Mouse (Mus musculus) G1E (cell line): ENCODE data around the gene Gm10271. TPM values are rescaled to one million over a fixed set of nuclear protein-coding genes. Genes with fewer than 3 reads are reported as not detected.

Experiments used
- ATAC-seq: 2 replicates; pipeline ENCODE4 v1.8.0; 2016; ENCODE audit warnings: mild to moderate bottlenecking; ENCODE audit not compliant: insufficient number of reproducible peaks, poor library complexity, low FRiP score, severe bottlenecking; ENCODE audit errors: extremely low read depth
- DNase-seq: peaks from one replicate; pipeline ENCODE4 v3.0.0; 2012; ENCODE audit warnings: low spot score
- H3K27me3 ChIP-seq: 2 replicates; pipeline ENCODE4 v1.6.1; 2012; ENCODE audit warnings: mild to moderate bottlenecking, low read length, inconsistent platforms; ENCODE audit not compliant: insufficient read depth
- H3K36me3 ChIP-seq: replicated peaks from 2 replicates; pipeline ENCODE3; 2012; ENCODE audit warnings: mild to moderate bottlenecking, inconsistent platforms
- H3K4me1 ChIP-seq: 2 replicates; pipeline ENCODE4 v1.6.1; 2012; ENCODE audit warnings: low read depth, low read length, inconsistent platforms, mixed read lengths; ENCODE audit not compliant: insufficient read depth
- H3K4me3 ChIP-seq: 2 replicates; pipeline ENCODE4 v1.5.1; 2012; ENCODE audit warnings: low read depth, mild to moderate bottlenecking, inconsistent platforms, low read length, moderate library complexity, mixed read lengths
- H3K9me3 ChIP-seq: replicated peaks from 2 replicates; pipeline ENCODE4 v1.6.1; 2012; ENCODE audit warnings: inconsistent platforms
- CTCF ChIP-seq: IDR thresholded peaks from 2 replicates; pipeline ENCODE4 v1.5.1; 2012; ENCODE audit warnings: low read depth, low read length, inconsistent platforms, mixed read lengths
- GATA1 ChIP-seq: IDR thresholded peaks from 2 replicates; pipeline ENCODE4 v1.6.1; 2012; ENCODE audit warnings: borderline replicate concordance, low read length, inconsistent platforms, mixed read lengths
- GATA2 ChIP-seq: IDR thresholded peaks from 2 replicates; pipeline ENCODE4 v1.6.1; 2012; ENCODE audit warnings: low read depth, low read length, inconsistent platforms, borderline replicate concordance
- POLR2AphosphoS5 ChIP-seq: IDR thresholded peaks from 2 replicates; pipeline ENCODE4 v1.6.1; 2012; ENCODE audit warnings: low read depth, low read length, inconsistent platforms; ENCODE audit not compliant: insufficient replicate concordance
- TAL1 ChIP-seq: conservative IDR thresholded peaks from 2 replicates; pipeline ENCODE4 v1.6.1; 2012; ENCODE audit warnings: low read depth, low read length, inconsistent platforms, mixed read lengths
- polyA plus RNA-seq: library from polyadenylated mRNA; stranded (reverse); fragments of >175 nt; gene quantifications from 2 replicates; pipeline ENCODE4 v1.2.3, GENCODE M21; 2012
- total RNA-seq, 2 experiments: library from RNA; stranded (forward) in 1 of 2; stranded (reverse) in 1 of 2; fragments of 200-1000 nt in 1 of 2; fragments of >200 nt in 1 of 2; fragmentation: Nextera tagmentation in 1 of 2; gene quantifications; 2 replicates each; pipeline ENCODE4 v1.2.3; 2014 to 2017

The Gm10271 gene
- total and polyA plus RNA-seq, 3 experiments: not detected

DNA sequence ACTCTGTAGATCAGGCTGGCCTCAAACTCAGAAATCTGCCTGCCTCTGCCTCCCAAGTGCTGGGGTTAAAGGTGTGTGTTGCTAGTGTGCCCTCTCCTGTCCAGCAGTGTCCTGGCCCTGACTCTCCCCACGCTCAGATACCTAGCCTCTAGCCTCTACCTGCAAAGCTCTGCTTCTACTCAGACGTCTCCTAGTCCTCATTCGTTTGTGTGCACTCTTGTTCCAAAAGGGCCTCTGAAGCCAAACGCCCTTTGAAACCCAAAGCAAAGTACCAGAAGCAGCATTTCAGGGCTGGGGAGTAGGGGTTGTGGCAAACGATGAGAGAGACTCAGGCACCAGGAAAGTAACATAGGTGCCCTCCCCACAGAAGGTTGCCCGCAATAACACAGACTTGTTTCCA lies 37.3 kb upstream of the Gm10271 start:
- TF ChIP-seq CTCF (no peak), POLR2AphosphoS5 (no peak), GATA1 (no peak), GATA2 (no peak), TAL1 (no peak)
- ATAC-seq (no peak), DNase-seq (no peak)
- no peaks in the 10 kb centered on the region for H3K27me3 ChIP-seq
- no peaks in the 10 kb centered on the region for H3K9me3 ChIP-seq
- H3K36me3 ChIP-seq: no peaks in the 10 kb centered on the region
- no peaks in the 10 kb centered on the region for H3K4me1 ChIP-seq
- H3K4me3 ChIP-seq: no peak overlapping the region

DNA sequence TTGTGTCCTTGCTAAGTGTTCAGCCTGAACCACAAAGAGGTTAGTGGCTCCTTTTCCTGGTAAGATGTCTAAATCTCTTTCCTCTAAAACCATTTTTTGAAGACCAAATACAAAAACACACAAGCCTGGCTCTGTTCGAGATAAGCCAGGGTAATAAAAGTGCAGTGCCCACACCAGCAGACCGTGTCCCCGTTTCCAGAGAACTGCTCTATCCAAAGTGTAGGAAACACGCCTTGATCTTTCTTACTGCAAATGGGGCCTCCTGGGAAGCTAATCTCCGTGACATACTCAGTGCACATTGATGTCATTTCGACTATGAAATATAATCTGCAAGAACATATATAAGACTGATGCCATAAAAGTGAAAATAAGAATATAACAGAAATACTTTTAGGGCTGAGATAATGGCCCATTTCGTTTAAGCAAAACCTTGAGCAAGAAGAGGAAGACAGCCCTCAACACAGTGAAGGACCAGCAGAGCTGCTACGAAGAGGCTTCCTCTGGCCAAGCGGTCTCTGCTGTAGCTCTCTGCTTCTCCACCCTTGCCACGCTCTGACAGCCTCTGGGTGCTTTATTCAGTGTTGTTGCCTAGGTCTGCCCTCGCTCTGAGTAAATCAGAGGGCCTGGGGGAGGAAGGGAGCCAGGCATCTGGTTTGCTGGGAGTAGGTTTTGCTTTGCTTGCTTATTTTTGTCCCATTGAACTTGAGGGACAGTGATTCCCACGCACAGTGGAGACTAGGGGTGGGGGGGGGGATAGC lies 33.5 kb upstream of the Gm10271 start:
- no peaks in the 10 kb centered on the region for H3K9me3 ChIP-seq
- DNase-seq (no peak), ATAC-seq (no peak)
- no peak overlapping the region for H3K4me3 ChIP-seq
- H3K4me1 ChIP-seq: no peaks in the 10 kb centered on the region
- no peaks in the 10 kb centered on the region for H3K36me3 ChIP-seq
- no peak for TF ChIP-seq POLR2AphosphoS5
- no peak for TF ChIP-seq TAL1
- no peak for TF ChIP-seq GATA1
- no peak for TF ChIP-seq GATA2
- no peak for TF ChIP-seq CTCF
- peaks cover 6% of the 10 kb centered on the region for H3K27me3 ChIP-seq

DNA sequence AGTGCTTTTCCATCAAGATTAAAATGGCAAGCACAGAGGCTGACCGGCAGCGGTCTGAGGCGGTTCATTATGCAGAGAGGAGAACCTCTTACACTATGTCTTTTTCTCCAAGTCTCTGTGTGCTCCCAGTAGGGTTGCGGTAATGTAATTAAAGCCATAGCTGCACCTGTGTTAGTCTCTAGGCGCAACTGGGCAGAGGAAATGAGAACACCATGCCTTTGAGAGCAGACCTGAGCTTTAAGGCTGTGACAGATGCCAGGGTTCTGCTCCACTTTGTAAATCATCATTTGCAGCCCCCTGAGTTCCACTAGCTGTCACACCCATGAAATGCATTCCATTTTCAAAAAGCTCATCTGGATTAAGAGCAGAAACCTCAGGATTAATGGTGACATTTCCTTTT lies 32.3 kb upstream of the Gm10271 start:
- no peak overlapping the region for H3K4me3 ChIP-seq
- TF ChIP-seq POLR2AphosphoS5 (no peak), TAL1 (no peak)
- no peaks in the 10 kb centered on the region for H3K36me3 ChIP-seq
- peaks cover 6% of the 10 kb centered on the region for H3K27me3 ChIP-seq
- H3K9me3 ChIP-seq: no peaks in the 10 kb centered on the region
- no peak for ATAC-seq
- DNase-seq: no peak
- no peaks in the 10 kb centered on the region for H3K4me1 ChIP-seq

DNA sequence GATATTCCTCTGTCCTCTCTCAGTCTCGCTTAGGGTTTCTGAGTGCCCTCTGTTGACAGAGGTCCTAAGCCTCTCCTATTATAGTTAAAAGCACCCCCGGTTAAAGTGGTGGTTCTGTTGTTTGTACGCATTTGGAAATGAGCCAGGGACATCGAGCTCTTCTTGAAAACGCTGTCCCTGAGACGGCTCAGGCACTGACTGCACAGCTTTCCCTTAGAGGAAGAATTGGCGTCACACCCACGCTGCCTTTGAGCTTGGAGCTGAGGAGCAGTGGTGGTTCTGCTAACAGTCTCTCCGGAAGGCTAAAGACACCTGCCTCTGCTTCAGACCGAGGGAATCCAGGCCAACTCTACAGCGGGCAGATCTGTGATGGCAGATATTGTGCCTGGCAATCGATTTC lies 28.6 kb upstream of the Gm10271 start:
- Histone ChIP-seq H3K36me3 (no peaks in the 10 kb centered on the region), H3K27me3 (peaks cover 10% of the 10 kb centered on the region), H3K4me3 (no peak overlapping the region), H3K4me1 (no peaks in the 10 kb centered on the region), H3K9me3 (no peaks in the 10 kb centered on the region)
- DNase-seq (no peak), ATAC-seq (no peak)
- no peak for TF ChIP-seq GATA2
- TF ChIP-seq POLR2AphosphoS5: no peak
- TF ChIP-seq CTCF: no peak
- no peak for TF ChIP-seq TAL1
- no peak for TF ChIP-seq GATA1

DNA sequence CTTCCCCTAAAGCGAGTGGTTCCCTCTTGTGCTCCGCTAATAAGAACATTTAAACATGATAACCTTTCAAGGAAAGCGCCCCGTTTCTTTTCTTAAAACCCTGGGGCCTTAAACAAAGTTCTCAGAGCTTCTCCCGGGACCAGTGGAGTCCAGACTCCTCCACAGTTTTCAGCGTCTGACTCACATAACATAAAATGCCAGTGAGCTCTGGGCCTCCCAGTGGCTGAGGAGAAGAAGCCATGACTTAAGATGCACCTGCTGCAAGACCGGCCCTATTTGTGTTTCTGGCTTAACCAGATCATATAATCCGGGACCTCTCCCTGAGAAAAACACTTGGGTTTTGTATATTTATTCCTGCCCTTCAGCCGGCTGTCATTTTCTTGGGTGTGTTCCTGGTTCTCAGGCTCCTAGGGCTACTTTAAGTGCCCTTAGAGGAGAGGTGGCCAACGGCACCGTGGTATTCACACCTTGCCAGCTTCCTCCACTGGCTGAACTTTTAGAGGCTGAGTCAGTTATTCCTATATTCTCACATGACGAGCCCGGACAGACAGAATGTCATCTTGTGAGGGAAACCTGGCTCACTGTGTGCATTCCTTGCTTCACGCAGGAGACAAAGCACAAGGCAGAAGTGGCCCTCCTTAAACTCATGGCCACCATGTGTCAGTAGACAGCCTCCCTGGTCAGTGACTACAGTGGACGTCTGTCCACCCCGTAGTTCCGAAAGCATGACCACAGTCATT lies 26.5 kb upstream of the Gm10271 start:
- DNase-seq (no peak), ATAC-seq (no peak)
- H3K4me1 ChIP-seq: peaks cover 2% of the 10 kb centered on the region; the same call in 1 of the 2 replicates
- no peak for TF ChIP-seq TAL1
- H3K27me3 ChIP-seq: peaks cover 10% of the 10 kb centered on the region
- no peaks in the 10 kb centered on the region for H3K9me3 ChIP-seq
- no peaks in the 10 kb centered on the region for H3K36me3 ChIP-seq
- H3K4me3 ChIP-seq: no peak overlapping the region

DNA sequence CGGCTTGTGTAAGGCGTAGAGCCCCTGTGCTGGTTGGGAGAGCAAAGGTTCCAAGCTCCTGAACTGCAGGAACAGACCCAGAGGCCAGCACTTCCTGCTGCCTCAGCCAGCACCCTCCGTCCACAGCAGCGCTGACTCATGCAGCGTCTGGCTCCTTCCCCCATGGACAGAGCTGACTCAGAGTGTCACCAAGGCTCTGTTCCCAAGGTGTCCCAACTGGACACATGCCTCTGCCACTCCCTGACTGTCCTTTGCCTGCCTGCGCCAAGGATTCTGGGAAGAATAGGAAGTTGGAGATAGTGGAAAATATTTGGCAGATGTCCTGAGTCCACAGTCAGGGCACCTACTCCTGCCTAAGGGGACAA lies 23.8 kb upstream of the Gm10271 start:
- no peak for DNase-seq
- Histone ChIP-seq H3K9me3 (no peaks in the 10 kb centered on the region), H3K4me1 (peaks cover 2% of the 10 kb centered on the region; the same call in 1 of the 2 replicates), H3K27me3 (peaks cover 7% of the 10 kb centered on the region), H3K36me3 (no peaks in the 10 kb centered on the region), H3K4me3 (no peak overlapping the region)
- ATAC-seq: no peak
- TF ChIP-seq POLR2AphosphoS5 (no peak), CTCF (no peak), TAL1 (no peak), GATA2 (no peak), GATA1 (no peak)
